In genomic region chr7:5098769-5099168, GRCm38 (mm10) we compare ENCODE assay signal across 47 mouse cellular contexts. TPM values are rescaled to one million over a fixed set of nuclear protein-coding genes. Genes with fewer than 3 reads are reported as not detected.
"Had no signal": no experiment of that assay in that cellular context is flagged by ENCODE, and none has a peak within 500 bp of the region (broad histone marks: within the 10 kb centered on the region; RNA-seq: fewer than 3 reads in every experiment).

No protein-coding gene starts in this region.

- ATAC-seq: liver, embryonic 12.5 days; liver, postnatal 0 days; lung, postnatal 0 days; midbrain, embryonic 13.5 days; midbrain, embryonic 15.5 days; midbrain, embryonic 16.5 days had no signal

- DNase-seq: left cerebral cortex, postnatal 4 days; liver; liver, embryonic 13.5 days; liver, postnatal 0 days; lung, adult 18-20 months; lung, adult 2 months; lung, embryonic 14.5 days; lung, postnatal 10 days; lung, postnatal 14 days; lung, postnatal 36 days; lung, postnatal 4 days; midbrain, embryonic 14.5 days had no signal

- H3K4me3 ChIP-seq: limb, embryonic 10.5 days; limb, embryonic 12.5 days; limb, embryonic 13.5 days; limb, embryonic 15.5 days; liver, embryonic 12.5 days; liver, embryonic 13.5 days; liver, embryonic 15.5 days; lung, embryonic 15.5 days; megakaryocyte, embryonic 14.5 days; midbrain, embryonic 10.5 days; midbrain, embryonic 12.5 days; midbrain, embryonic 13.5 days; midbrain, embryonic 15.5 days; myocyte; neural tube, embryonic 12.5 days had no signal

- H3K27me3 ChIP-seq: limb, embryonic 12.5 days; limb, embryonic 13.5 days; limb, embryonic 15.5 days; liver, embryonic 12.5 days; liver, embryonic 13.5 days; liver, embryonic 15.5 days; lung, embryonic 15.5 days; midbrain, embryonic 12.5 days; midbrain, embryonic 13.5 days; midbrain, embryonic 15.5 days; neural tube, embryonic 12.5 days had no signal

- H3K9ac ChIP-seq: limb, embryonic 12.5 days; limb, embryonic 13.5 days; limb, embryonic 15.5 days; liver, embryonic 12.5 days; liver, embryonic 13.5 days; liver, embryonic 14.5 days; liver, embryonic 15.5 days; liver, postnatal 0 days; lung, embryonic 14.5 days; lung, embryonic 15.5 days; midbrain, embryonic 12.5 days; midbrain, embryonic 13.5 days; midbrain, embryonic 15.5 days; neural tube, embryonic 12.5 days had no signal

- H3K4me1 ChIP-seq: limb, embryonic 10.5 days; limb, embryonic 12.5 days; limb, embryonic 13.5 days; limb, embryonic 15.5 days; liver, embryonic 12.5 days; liver, embryonic 13.5 days; liver, embryonic 15.5 days; lung, embryonic 15.5 days; midbrain, embryonic 10.5 days; midbrain, embryonic 12.5 days; midbrain, embryonic 13.5 days; midbrain, embryonic 15.5 days; neural tube, embryonic 12.5 days had no signal

- H3K4me2 ChIP-seq: limb, embryonic 12.5 days; limb, embryonic 13.5 days; limb, embryonic 15.5 days; liver, embryonic 11.5 days; liver, embryonic 12.5 days; liver, embryonic 13.5 days; liver, embryonic 15.5 days; lung, embryonic 14.5 days; lung, embryonic 15.5 days; midbrain, embryonic 11.5 days; midbrain, embryonic 12.5 days; midbrain, embryonic 13.5 days; midbrain, embryonic 15.5 days; neural tube, embryonic 12.5 days had no signal

- H3K27ac ChIP-seq: limb, embryonic 10.5 days; limb, embryonic 12.5 days; limb, embryonic 13.5 days; limb, embryonic 15.5 days; liver, embryonic 12.5 days; liver, embryonic 13.5 days; liver, embryonic 14.5 days; liver, embryonic 15.5 days; lung, embryonic 15.5 days; macrophage; midbrain, embryonic 10.5 days; midbrain, embryonic 12.5 days; midbrain, embryonic 13.5 days; midbrain, embryonic 15.5 days; neural tube, embryonic 12.5 days had no signal

- H3K9me3 ChIP-seq: limb, embryonic 10.5 days; limb, embryonic 12.5 days; limb, embryonic 13.5 days; limb, embryonic 15.5 days; liver, embryonic 12.5 days; liver, embryonic 13.5 days; liver, embryonic 15.5 days; lung, embryonic 15.5 days; midbrain, embryonic 10.5 days; midbrain, embryonic 12.5 days; midbrain, embryonic 13.5 days; midbrain, embryonic 15.5 days; neural tube, embryonic 12.5 days had no signal

RNA-seq across cellular contexts. Expression of gene Rfpl4, which starts 18.0 kb away (rescaled TPM):
- total RNA-seq: left cerebral cortex, postnatal 10 days; left cerebral cortex, postnatal 14 days; left cerebral cortex, postnatal 25 days; left cerebral cortex, postnatal 36 days; left cerebral cortex, postnatal 4 days; liver, adult 2 months; megakaryocyte progenitor cell, adult 5-6 weeks; megakaryocyte, adult 5-6 weeks; megakaryocyte-erythroid progenitor cell, adult 5-6 weeks; midbrain, postnatal 0 days; monocyte, adult 5-6 weeks had no signal
- polyA plus RNA-seq: limb, embryonic 10.5 days; limb, embryonic 11.5 days; limb, embryonic 12.5 days; limb, embryonic 13.5 days; limb, embryonic 14.5 days; limb, embryonic 15.5 days; liver, adult 2 months; liver, embryonic 11.5 days; liver, embryonic 12.5 days; liver, embryonic 13.5 days; liver, embryonic 14.5 days; liver, embryonic 15.5 days; liver, embryonic 16.5 days; liver, postnatal 0 days; lung, adult 2 months; lung, embryonic 14.5 days; lung, embryonic 15.5 days; lung, embryonic 16.5 days; lung, postnatal 0 days; macrophage; midbrain, embryonic 10.5 days; midbrain, embryonic 11.5 days; midbrain, embryonic 12.5 days; midbrain, embryonic 13.5 days; midbrain, embryonic 14.5 days; midbrain, embryonic 15.5 days; midbrain, embryonic 16.5 days; midbrain, postnatal 0 days; myocyte; neural tube, embryonic 11.5 days had no signal

RNA-seq across cellular contexts. Expression of gene Rasl2-9, which starts 27.0 kb away (rescaled TPM):
- total RNA-seq: left cerebral cortex, postnatal 25 days; left cerebral cortex, postnatal 4 days; megakaryocyte progenitor cell, adult 5-6 weeks; megakaryocyte-erythroid progenitor cell, adult 5-6 weeks; midbrain, postnatal 0 days had no signal
- polyA plus RNA-seq: neural tube, embryonic 11.5 days had no signal

RNA-seq across cellular contexts. Expression of gene Zfp580, which starts 47.4 kb away (rescaled TPM):
- total RNA-seq: monocyte, adult 5-6 weeks had no signal
